Mouse (Mus musculus) layer of hippocampus, adult 11-12 months (tissue): ENCODE results near the gene Anxa4.
A peak's percentile ranks its signal among the peaks of the same experiment; 100 is the strongest.

Source experiments
- DNase-seq: peaks from one replicate; pipeline ENCODE4 v3.0.0; 2022; ENCODE audit warnings: low spot score

The Anxa4 gene

GRCm38 (mm10) chr6:86752843-86753485 is 40.4 kb downstream of the Anxa4 start:
- DNase-seq = no peak

- no peak for DNase-seq
These were observed 42.4 kb downstream of the Anxa4 start for GRCm38 (mm10) chr6:86750961-86751360.

- no peak for DNase-seq
These were observed 43.6 kb downstream of the Anxa4 start for GRCm38 (mm10) chr6:86749817-86750216.

- peak; percentile 47 for DNase-seq
These were observed 46.2 kb downstream of the Anxa4 start for GRCm38 (mm10) chr6:86747171-86747570.

- DNase-seq = no peak
These were observed 52.7 kb downstream of the Anxa4 start for GRCm38 (mm10) chr6:86740652-86741051.

GRCm38 (mm10) chr6:86736830-86737229 is 56.6 kb downstream of the Anxa4 start:
- DNase-seq = no peak

GRCm38 (mm10) chr6:86736313-86736712 is 57.1 kb downstream of the Anxa4 start:
- DNase-seq = peak; percentile 14

- peak; percentile 90 for DNase-seq
These were observed 60.1 kb downstream of the Anxa4 start, which contains the start of gene Gmcl1 for GRCm38 (mm10) chr6:86733183-86733876. Gene Gmcl1 (minus strand): TSS chr6:86733383.

GRCm38 (mm10) chr6:86732276-86733173 is 60.9 kb downstream of the Anxa4 start:
- DNase-seq = no peak

GRCm38 (mm10) chr6:86728711-86729110 is 64.7 kb downstream of the Anxa4 start:
- no peak for DNase-seq

- no peak for DNase-seq
These were observed 71.4 kb downstream of the Anxa4 start for GRCm38 (mm10) chr6:86721977-86722376.

- no peak for DNase-seq
These were observed 85.2 kb downstream of the Anxa4 start for GRCm38 (mm10) chr6:86708072-86708774.

GRCm38 (mm10) chr6:86702577-86702976 is 90.8 kb downstream of the Anxa4 start:
- DNase-seq = no peak

- no peak for DNase-seq
These were observed 95.5 kb downstream of the Anxa4 start for GRCm38 (mm10) chr6:86697903-86698302.

GRCm38 (mm10) chr6:86696213-86696612 is 97.2 kb downstream of the Anxa4 start:
- no peak for DNase-seq

GRCm38 (mm10) chr6:86694465-86694864 is 98.9 kb downstream of the Anxa4 start:
- peak; percentile 54 for DNase-seq

- no peak for DNase-seq
These were observed 103.7 kb downstream of the Anxa4 start for GRCm38 (mm10) chr6:86689671-86690070.

- no peak for DNase-seq
These were observed 106.4 kb downstream of the Anxa4 start for GRCm38 (mm10) chr6:86686971-86687370.
